Mouse (Mus musculus): ENCODE results near the gene Il17rb. TPM values are rescaled to one million over a fixed set of nuclear protein-coding genes. Genes with fewer than 3 reads are reported as not detected.

Gene Il17rb
- polyA plus RNA-seq, 1 experiment from 2014 or later: 0.74 TPM

- H3K4me2 ChIP-seq (replicated peaks): no peak overlapping the region
These were observed 29.7 kb upstream of the Il17rb start for GRCm38 (mm10) chr14:30038431-30038830.

DNA sequence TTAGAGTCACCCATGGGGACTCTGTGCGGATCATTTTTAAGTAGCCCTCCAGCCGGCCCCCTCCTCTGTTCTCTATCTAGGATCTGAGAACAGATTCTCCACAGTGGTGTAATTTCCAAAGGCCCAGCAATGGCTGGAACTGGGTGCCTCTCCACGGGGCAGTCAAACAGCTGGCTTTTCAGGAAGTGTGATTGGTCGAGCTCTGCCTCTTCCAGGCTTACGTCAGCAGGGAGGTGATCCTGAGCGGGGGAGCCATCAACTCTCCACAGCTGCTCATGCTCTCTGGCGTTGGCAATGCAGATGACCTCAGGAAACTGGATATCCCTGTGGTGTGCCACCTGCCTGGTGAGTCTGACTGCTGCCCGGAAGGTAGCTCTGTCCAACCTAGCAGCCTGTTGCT is 24.7 kb upstream of the Il17rb start:
- H3K9me3 ChIP-seq: no peaks in the 10 kb centered on the region
- no peak overlapping the region for H3K9ac ChIP-seq
- no peaks in the 10 kb centered on the region for H3K36me3 ChIP-seq
- H3K4me3 ChIP-seq (replicated peaks): no peak overlapping the region
- ATAC-seq: no peak
- H3K4me1 ChIP-seq (replicated peaks): no peaks in the 10 kb centered on the region
- WGBS: 59% methylated on average over 8 of the region's 8 CpGs
- no peak overlapping the region for H3K27ac ChIP-seq
- no peak overlapping the region for H3K4me2 ChIP-seq (replicated peaks)
- no peaks in the 10 kb centered on the region for H3K27me3 ChIP-seq (replicated peaks)

More at GRCm38 (mm10) chr14:30038431-30038830, 29.7 kb upstream of the Il17rb start:
- Histone ChIP-seq H3K36me3 (no peaks in the 10 kb centered on the region), H3K9me3 (no peaks in the 10 kb centered on the region), H3K4me3 (replicated peaks) (no peak overlapping the region), H3K27ac (no peak overlapping the region), H3K4me1 (replicated peaks) (no peaks in the 10 kb centered on the region), H3K27me3 (replicated peaks) (no peaks in the 10 kb centered on the region), H3K9ac (no peak overlapping the region)
- WGBS: 92% methylated on average over 18 of the region's 18 CpGs
- no peak for ATAC-seq

GRCm38 (mm10) chr14:30027378-30027777 is 18.7 kb upstream of the Il17rb start:
- WGBS: 43% methylated on average over 2 of the region's 2 CpGs

GRCm38 (mm10) chr14:30024387-30024786 is 15.7 kb upstream of the Il17rb start:
- no peaks in the 10 kb centered on the region for H3K9me3 ChIP-seq
- H3K4me1 ChIP-seq (replicated peaks): 0 out of 2 replicates have a peak, but pooled peaks cover 2% of the 10 kb centered on the region
- H3K27me3 ChIP-seq (replicated peaks): no peaks in the 10 kb centered on the region
- ATAC-seq: no peak
- H3K9ac ChIP-seq: no peak overlapping the region
- no peaks in the 10 kb centered on the region for H3K36me3 ChIP-seq
- 33% methylated on average over 7 of the region's 7 CpGs for WGBS
- H3K4me3 ChIP-seq (replicated peaks): no peak overlapping the region
- no peak overlapping the region for H3K27ac ChIP-seq
- no peak overlapping the region for H3K4me2 ChIP-seq (replicated peaks)

More at GRCm38 (mm10) chr14:30027378-30027777, 18.7 kb upstream of the Il17rb start:
- no peak overlapping the region for H3K27ac ChIP-seq
- H3K4me1 ChIP-seq (replicated peaks): no peaks in the 10 kb centered on the region
- H3K9ac ChIP-seq: no peak overlapping the region
- no peak overlapping the region for H3K4me2 ChIP-seq (replicated peaks)
- no peak overlapping the region for H3K4me3 ChIP-seq (replicated peaks)
- H3K27me3 ChIP-seq (replicated peaks): no peaks in the 10 kb centered on the region
- no peaks in the 10 kb centered on the region for H3K36me3 ChIP-seq
- no peaks in the 10 kb centered on the region for H3K9me3 ChIP-seq
- no peak for ATAC-seq

- H3K9me3 ChIP-seq: no peaks in the 10 kb centered on the region
- 93% methylated on average over 6 of the region's 6 CpGs for WGBS
- H3K27ac ChIP-seq: no peak overlapping the region
- H3K36me3 ChIP-seq: no peaks in the 10 kb centered on the region
- ATAC-seq: no peak
- H3K4me3 ChIP-seq (replicated peaks): no peak overlapping the region
- 0 out of 2 replicates have a peak, but pooled peaks cover 6% of the 10 kb centered on the region for H3K4me1 ChIP-seq (replicated peaks)
- H3K4me2 ChIP-seq (replicated peaks): no peak overlapping the region
- no peaks in the 10 kb centered on the region for H3K27me3 ChIP-seq (replicated peaks)
- no peak overlapping the region for H3K9ac ChIP-seq
These were observed 13.8 kb upstream of the Il17rb start for GRCm38 (mm10) chr14:30022471-30022870.

DNA sequence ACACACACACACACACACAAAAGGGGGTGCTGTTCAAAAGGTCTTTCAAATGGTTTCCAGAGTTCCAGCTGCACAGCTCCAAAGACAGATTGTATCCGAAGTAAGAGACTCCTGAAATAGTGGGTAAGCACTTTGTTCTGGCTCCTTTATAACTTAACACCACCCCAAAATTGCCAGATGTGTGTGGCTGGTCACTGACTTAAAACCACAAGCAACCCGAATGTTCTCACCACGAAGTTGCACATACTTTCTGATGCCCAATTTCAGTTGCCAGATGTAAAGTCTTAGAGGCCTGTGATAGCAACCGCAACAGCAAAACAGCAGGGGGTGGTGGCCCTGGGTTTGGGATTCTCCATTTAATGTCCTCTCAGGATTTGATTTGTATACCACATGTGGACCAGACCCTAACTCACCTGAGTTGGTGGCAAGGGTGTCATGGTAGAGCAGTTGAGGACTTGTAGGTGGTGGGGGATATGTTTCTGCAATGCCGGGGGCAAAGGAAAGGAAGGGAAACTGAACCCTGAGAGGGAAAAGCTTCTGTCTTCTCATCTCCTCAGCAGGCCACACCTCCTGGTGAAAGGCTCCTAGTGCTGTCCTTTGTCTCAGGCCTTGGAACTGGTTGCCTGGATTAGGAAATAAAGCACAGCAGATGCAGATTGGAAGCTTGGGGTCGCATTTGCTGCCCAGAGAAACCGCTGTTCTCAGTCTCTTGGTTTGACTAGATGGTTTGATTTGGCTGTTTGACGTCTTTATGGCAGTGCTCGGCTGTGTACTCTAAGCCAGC is 11.3 kb upstream of the Il17rb start:
- Histone ChIP-seq H3K4me1 (replicated peaks) (0 out of 2 replicates have a peak, but pooled peaks cover 6% of the 10 kb centered on the region), H3K27me3 (replicated peaks) (no peaks in the 10 kb centered on the region), H3K4me2 (replicated peaks) (no peak overlapping the region), H3K9me3 (no peaks in the 10 kb centered on the region), H3K27ac (no peak overlapping the region), H3K36me3 (no peaks in the 10 kb centered on the region), H3K4me3 (replicated peaks) (no peak overlapping the region), H3K9ac (no peak overlapping the region)
- no peak for ATAC-seq
- WGBS: 56% methylated on average over 9 of the region's 9 CpGs

GRCm38 (mm10) chr14:30019375-30019774 is 10.7 kb upstream of the Il17rb start:
- Histone ChIP-seq H3K27ac (no peak overlapping the region), H3K9ac (no peak overlapping the region), H3K4me1 (replicated peaks) (0 out of 2 replicates have a peak, but pooled peaks cover 6% of the 10 kb centered on the region), H3K4me3 (replicated peaks) (no peak overlapping the region), H3K27me3 (replicated peaks) (no peaks in the 10 kb centered on the region), H3K36me3 (no peaks in the 10 kb centered on the region), H3K9me3 (no peaks in the 10 kb centered on the region), H3K4me2 (replicated peaks) (no peak overlapping the region)
- no peak for ATAC-seq
- 89% methylated on average over 8 of the region's 8 CpGs for WGBS

GRCm38 (mm10) chr14:30018846-30019245 is 10.2 kb upstream of the Il17rb start:
- 91% methylated on average over 6 of the region's 6 CpGs for WGBS
- Histone ChIP-seq H3K27ac (no peak overlapping the region), H3K9ac (no peak overlapping the region), H3K4me3 (replicated peaks) (no peak overlapping the region), H3K9me3 (no peaks in the 10 kb centered on the region), H3K4me1 (replicated peaks) (0 out of 2 replicates have a peak, but pooled peaks cover 6% of the 10 kb centered on the region), H3K36me3 (no peaks in the 10 kb centered on the region), H3K4me2 (replicated peaks) (no peak overlapping the region), H3K27me3 (replicated peaks) (no peaks in the 10 kb centered on the region)
- no peak for ATAC-seq

- WGBS: 93% methylated on average over 4 of the region's 4 CpGs
- no peak overlapping the region for H3K9ac ChIP-seq
- H3K4me2 ChIP-seq (replicated peaks): no peak overlapping the region
- no peaks in the 10 kb centered on the region for H3K36me3 ChIP-seq
- no peaks in the 10 kb centered on the region for H3K9me3 ChIP-seq
- no peaks in the 10 kb centered on the region for H3K27me3 ChIP-seq (replicated peaks)
- no peak overlapping the region for H3K4me3 ChIP-seq (replicated peaks)
- H3K27ac ChIP-seq: no peak overlapping the region
- no peak for ATAC-seq
- H3K4me1 ChIP-seq (replicated peaks): 0 out of 2 replicates have a peak, but pooled peaks cover 6% of the 10 kb centered on the region
These were observed 9.7 kb upstream of the Il17rb start for GRCm38 (mm10) chr14:30018463-30018801.

- no peak overlapping the region for H3K9ac ChIP-seq
- peak; percentile 78 for ATAC-seq
- 0 out of 2 replicates have a peak, but pooled peaks cover 6% of the 10 kb centered on the region for H3K4me1 ChIP-seq (replicated peaks)
- no peaks in the 10 kb centered on the region for H3K36me3 ChIP-seq
- H3K27me3 ChIP-seq (replicated peaks): no peaks in the 10 kb centered on the region
- no peaks in the 10 kb centered on the region for H3K9me3 ChIP-seq
- H3K4me2 ChIP-seq (replicated peaks): no peak overlapping the region
- no peak overlapping the region for H3K27ac ChIP-seq
- H3K4me3 ChIP-seq (replicated peaks): no peak overlapping the region
- 76% methylated on average over 8 of the region's 8 CpGs for WGBS
These were observed 9.2 kb upstream of the Il17rb start for GRCm38 (mm10) chr14:30017794-30018462.

DNA sequence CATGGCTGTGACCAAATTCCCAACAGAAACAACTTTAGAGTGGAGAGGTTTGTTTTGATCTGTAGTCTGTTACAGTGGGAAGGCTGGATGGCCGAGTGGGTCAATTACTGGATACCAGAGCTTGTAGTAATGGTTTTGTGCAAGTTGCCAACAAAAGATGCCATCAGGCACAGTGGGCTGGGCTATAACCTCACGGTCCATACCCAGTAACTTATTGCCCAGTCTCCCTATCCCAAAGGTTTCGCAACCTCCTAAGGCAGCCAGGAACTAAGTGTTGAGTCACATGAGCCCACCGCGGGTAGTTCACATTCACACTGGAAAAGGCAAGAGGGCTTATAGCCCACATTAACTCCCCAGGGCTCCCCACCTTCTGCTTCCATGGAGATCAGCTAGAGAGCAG is 8.0 kb upstream of the Il17rb start:
- 83% methylated on average over 5 of the region's 5 CpGs for WGBS
- no peaks in the 10 kb centered on the region for H3K27me3 ChIP-seq (replicated peaks)
- no peak for ATAC-seq
- no peaks in the 10 kb centered on the region for H3K9me3 ChIP-seq
- H3K27ac ChIP-seq: no peak overlapping the region
- H3K4me2 ChIP-seq (replicated peaks): no peak overlapping the region
- H3K9ac ChIP-seq: no peak overlapping the region
- H3K4me1 ChIP-seq (replicated peaks): 0 out of 2 replicates have a peak, but pooled peaks cover 6% of the 10 kb centered on the region
- no peak overlapping the region for H3K4me3 ChIP-seq (replicated peaks)
- no peaks in the 10 kb centered on the region for H3K36me3 ChIP-seq

- Histone ChIP-seq H3K9me3 (no peaks in the 10 kb centered on the region), H3K27me3 (replicated peaks) (0 out of 2 replicates have a peak, but pooled peaks cover 4% of the 10 kb centered on the region), H3K36me3 (no peaks in the 10 kb centered on the region), H3K9ac (no peak overlapping the region), H3K4me2 (replicated peaks) (no peak overlapping the region), H3K4me3 (replicated peaks) (no peak overlapping the region), H3K27ac (no peak overlapping the region), H3K4me1 (replicated peaks) (peaks cover 7% of the 10 kb centered on the region; the same call in 1 of the 2 replicates)
- ATAC-seq: no peak
- 68% methylated on average over 1 of the region's 1 CpGs for WGBS
These were observed 6.3 kb upstream of the Il17rb start for GRCm38 (mm10) chr14:30015008-30015407.

Measured in intestine, embryonic 15.5 days (tissue).